Mouse (Mus musculus): ENCODE measurements around the gene Etv1. TPM values are rescaled to one million over a fixed set of nuclear protein-coding genes. Genes with fewer than 3 reads are reported as not detected.

Etv1 gene
- total RNA-seq (2015) (0.32 TPM in 1 of 2 replicates, not detected in the other), total RNA-seq (2017) (not detected in 2 replicates)

DNA sequence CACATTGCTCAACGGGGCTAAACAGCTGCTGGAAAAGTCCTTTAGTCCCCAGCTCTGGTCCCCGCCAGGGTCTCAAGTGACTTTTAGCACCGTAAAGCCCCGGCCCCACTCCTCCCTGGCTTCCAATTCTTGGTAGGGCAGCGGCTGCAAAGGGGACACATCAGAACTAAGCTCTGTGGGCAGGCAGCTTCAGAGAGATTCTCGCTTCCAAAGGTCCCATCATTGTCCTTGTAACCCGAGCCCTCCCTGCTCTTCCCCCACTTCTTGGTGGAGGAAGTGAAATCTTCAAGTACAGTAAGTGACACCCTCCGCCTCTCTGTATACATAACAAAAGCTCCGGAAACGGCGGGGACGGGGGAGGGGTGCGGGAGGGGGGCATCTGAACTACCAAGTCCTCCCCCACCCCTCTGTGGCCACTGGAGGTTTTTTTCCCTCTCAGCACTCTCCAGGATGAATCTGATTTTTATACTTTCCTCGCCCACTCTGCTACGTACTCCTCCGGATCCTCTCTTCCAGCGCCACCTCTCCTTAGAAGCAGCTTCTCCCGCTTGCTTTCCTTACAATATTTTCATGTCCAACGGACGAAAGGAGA, at the start of gene Etv1:
Gene Etv1 (plus strand): TSS at position 195 of the 592 bp plus-strand sequence.
- ATAC-seq (replicated peaks; ENCODE audit: poor library complexity) = peak; percentile 45

- ATAC-seq (replicated peaks; ENCODE audit: poor library complexity) = no peak
Observed at GRCm38 (mm10) chr12:38729661-38730060, 49.5 kb upstream of the Etv1 start.

DNA sequence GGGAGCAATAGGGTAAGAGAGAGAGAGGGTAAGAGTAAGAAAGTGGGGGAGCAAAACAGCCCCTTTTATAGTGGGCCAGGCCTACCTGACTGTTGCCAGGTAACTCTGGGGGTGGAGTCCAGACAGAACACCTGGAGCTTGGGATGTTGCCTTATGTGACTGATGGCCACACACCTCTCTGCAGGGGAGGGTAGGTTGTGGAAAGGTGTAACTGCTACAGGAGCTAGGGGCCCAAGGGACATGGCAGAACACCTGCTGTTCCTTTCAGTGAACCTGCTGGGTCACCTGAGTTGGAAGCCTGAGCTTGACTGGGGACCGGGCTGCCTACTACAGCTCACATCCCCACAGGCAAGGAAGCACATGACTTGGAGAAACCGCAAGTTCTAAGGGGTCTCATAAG, 48.4 kb upstream of the Etv1 start:
- ATAC-seq (replicated peaks; ENCODE audit: poor library complexity) = no peak

- ATAC-seq (replicated peaks; ENCODE audit: poor library complexity) = no peak
Observed at GRCm38 (mm10) chr12:38759322-38759721, 19.9 kb upstream of the Etv1 start.

DNA sequence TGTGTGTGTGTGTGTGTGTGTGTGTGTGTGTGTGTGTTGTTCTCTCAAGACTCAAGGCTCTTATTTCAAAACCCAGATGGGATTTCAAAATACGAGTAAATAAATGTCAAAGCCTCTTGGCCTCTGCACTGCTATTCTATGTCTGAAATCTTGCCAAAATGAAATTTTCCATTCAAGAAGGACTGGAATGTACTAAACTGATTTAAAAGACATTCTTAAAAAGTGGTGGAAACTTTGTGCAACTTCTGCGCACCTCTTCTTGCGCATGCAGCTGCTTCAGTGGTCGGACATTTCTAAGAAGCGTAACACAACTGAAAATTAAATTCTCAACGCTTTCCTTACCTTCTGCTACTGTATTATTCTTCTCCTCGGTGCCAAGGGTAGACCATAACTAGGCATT, 1.9 kb upstream of the Etv1 start:
- no peak for ATAC-seq (replicated peaks; ENCODE audit: poor library complexity)

GRCm38 (mm10) chr12:38777957-38778298, 1.3 kb upstream of the Etv1 start:
- ATAC-seq (replicated peaks; ENCODE audit: poor library complexity) = no peak

- peak; percentile 78 for ATAC-seq (replicated peaks; ENCODE audit: poor library complexity)
Observed at GRCm38 (mm10) chr12:38778299-38779075, 693 bp upstream of the Etv1 start.

DNA sequence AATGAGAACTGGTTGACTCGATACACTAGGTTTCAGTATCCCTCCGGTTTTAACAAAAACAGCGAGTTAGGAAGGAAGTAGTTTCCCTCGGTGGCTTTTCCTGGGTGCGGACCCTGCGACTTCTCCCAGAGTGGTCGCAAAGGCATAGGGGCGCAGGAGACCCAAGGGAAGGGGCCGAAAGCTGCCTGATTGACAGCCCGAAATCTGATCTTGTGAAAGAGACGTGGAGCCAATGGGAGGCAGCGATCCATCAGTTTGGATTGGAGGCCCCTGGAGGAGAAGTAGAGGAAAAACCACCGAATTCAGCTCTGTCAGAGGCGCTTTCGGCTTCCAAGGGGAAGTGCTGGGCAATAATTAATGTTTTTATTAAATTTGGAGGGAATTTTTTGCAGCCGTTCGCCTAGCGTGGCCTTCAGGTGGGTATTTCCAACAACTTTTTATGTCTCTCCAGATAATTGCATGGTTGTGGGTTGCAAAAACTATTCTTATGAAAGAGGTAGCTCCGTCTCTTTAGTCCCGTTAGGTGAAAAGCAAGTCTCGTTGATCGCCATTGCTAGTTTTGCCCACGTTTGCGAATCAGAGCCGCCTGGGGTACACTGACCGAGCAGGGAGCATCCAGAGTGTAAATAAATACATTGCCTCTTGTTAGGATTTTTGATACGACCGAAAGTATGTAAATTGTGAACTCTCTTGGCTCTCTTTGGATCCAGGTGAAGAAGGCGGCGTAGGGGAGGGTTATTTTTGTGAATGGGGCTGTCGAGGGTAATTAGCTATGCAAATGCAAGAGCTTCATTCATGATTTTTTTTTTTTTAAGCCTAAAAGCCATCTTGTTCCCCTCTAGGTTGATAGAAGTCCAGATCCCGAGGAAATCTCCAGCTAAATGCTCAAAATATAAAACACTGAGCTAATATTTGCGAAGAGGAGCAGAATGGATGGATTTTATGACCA, 1.1 kb downstream of the Etv1 start:
- ATAC-seq (replicated peaks; ENCODE audit: poor library complexity) = peak; percentile 52

DNA sequence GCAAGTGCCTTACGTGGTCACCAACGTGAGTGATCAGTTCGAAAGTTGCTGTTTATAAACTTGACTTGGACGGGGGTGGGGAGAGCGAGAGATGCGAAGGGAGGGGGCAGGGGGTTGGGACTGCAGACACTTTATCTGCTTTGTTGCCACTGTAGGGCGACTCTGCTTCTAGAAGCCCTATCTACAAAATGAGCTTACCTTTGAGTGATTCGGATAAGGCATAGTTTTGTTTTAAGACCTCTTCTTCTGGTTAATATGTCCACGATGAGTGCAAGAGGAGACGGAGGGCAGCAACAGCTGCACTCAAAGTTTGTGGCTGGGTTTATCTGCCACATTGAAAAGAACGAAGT, 1.8 kb downstream of the Etv1 start:
- no peak for ATAC-seq (replicated peaks; ENCODE audit: poor library complexity)

DNA sequence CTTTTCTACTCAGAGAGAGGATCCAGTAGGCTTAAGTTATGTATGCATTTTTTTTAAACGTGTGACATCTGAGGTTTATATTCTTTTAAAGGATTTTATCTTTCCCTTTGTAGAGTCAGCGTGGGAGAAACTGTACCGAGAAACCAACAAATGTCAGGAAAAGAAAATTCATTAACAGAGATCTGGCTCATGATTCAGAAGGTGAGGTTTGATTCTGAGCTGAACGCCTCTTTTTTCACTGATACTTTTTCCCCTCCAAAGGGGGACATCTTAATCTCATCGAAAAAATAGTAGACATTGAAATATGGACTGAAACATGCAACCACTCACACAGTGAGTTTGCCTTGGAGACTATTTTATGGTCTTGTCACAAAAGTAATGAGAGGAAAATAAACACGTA, 2.5 kb downstream of the Etv1 start:
- ATAC-seq (replicated peaks; ENCODE audit: poor library complexity) = no peak

GRCm38 (mm10) chr12:38783291-38783690, 4.1 kb downstream of the Etv1 start:
- ATAC-seq (replicated peaks; ENCODE audit: poor library complexity) = no peak

GRCm38 (mm10) chr12:38784221-38784620, 5.0 kb downstream of the Etv1 start:
- no peak for ATAC-seq (replicated peaks; ENCODE audit: poor library complexity)

DNA sequence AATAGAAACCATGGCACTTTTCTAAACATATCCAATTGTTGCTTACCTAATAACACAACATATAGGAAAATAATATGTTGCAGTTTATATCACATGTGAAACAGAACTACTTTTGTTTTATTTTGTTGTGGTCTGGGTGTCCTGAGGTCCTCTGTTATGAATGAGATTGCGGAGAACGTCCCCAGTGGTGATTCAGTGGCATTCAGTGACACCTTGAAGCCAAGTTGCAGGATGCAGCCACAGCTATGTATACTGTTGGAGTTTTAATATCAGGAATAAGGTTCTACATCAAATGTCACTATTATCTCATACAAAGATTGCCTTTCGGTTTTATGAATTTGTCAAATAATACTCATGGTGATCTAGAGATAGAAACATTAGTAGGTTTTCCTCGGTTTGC, 7.4 kb downstream of the Etv1 start:
- ATAC-seq (replicated peaks; ENCODE audit: poor library complexity) = no peak

DNA sequence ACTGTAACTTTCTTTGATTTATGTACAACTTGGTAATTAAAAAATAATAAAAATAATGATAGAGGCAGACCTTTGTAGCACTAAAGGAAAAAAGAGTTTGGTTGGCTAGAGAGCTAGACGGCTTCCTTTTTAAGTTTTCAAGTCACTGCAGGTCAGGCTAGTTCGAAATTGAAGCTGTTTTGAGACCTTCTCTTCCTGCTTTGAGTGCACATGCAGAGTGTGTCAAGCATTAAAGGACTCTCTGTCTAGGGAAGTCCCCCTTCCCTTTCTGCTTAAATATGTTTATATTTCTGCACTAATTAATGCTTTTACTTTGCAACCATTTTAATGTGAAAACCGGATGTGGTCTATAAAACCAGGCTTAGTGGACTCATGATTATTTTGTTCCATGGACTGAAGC, 8.5 kb downstream of the Etv1 start:
- no peak for ATAC-seq (replicated peaks; ENCODE audit: poor library complexity)

- 0 out of 2 replicates have a peak, but pooled peaks have one; percentile 29 for ATAC-seq (replicated peaks; ENCODE audit: poor library complexity)
Observed at GRCm38 (mm10) chr12:38788621-38789020, 9.4 kb downstream of the Etv1 start.

DNA sequence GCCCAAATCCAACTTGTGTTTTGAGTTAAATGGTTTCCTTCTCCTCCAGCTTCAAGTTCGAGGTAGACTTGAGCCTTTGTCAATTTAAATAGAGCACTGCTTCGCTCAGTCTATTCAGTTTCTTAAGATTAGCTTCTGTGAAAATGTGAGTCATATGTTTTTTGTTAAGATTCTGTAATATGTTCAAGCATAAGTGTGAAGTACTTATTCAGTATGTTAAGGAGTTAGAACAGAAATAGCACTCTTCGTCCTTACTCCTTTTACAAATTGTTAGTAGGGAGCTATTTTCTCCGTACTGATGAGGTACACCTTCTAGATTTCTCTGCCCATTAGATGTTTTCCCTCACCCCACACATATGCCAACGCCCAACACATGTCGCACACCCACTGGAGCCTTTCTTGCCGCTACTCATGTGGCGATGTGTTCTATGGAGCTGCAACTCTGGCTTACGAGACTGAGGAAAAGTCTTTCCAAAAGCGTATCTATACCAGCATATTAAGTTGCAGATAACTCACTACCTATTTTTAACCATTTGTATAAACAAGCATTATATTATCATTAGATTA, 10.7 kb downstream of the Etv1 start:
- no peak for ATAC-seq (replicated peaks; ENCODE audit: poor library complexity)

GRCm38 (mm10) chr12:38793076-38793475, 13.9 kb downstream of the Etv1 start:
- ATAC-seq (replicated peaks; ENCODE audit: poor library complexity) = no peak

DNA sequence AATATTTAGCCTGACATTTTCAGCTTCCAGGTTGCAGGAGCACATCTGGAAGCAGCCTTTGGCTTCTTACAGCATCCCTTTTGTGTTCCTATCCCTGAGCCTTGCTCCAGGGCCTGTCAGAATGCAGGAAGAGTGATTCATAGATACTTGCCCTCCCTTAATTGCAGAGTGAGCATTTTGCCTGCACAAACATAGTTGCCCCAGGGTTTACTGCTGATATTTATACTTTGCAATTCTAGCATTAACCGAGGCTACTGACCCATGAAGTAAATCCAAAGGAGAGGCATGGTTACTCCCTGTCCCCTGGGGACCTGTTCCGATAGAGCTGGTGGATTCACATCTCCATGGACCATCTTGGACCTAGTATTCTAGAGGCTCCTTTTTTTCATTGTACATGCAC, 14.5 kb downstream of the Etv1 start:
- no peak for ATAC-seq (replicated peaks; ENCODE audit: poor library complexity)

DNA sequence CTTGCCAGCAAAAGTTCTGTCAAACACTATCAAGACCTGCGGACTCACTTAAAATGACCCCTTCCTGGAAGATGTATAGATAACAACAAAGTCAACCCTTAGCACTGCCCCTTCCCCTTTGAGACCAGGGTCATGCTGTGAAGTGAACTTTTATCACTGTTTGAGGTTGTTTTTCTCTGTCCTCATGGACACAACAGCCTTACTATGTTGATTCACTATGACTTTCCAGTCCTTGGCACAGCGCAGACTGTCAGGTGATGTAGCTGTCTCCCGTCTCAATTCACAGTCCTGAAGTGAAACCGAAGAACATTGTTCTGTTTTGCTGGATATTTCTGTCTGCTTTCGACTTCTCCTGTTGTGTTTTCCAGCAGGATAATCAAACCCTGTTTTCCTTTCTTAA, 27.9 kb downstream of the Etv1 start:
- ATAC-seq (replicated peaks; ENCODE audit: poor library complexity) = no peak

GRCm38 (mm10) chr12:38812392-38812791, 33.2 kb downstream of the Etv1 start:
- no peak for ATAC-seq (replicated peaks; ENCODE audit: poor library complexity)
